20 mouse cellular contexts compared by ENCODE assay signal in the genomic region with DNA sequence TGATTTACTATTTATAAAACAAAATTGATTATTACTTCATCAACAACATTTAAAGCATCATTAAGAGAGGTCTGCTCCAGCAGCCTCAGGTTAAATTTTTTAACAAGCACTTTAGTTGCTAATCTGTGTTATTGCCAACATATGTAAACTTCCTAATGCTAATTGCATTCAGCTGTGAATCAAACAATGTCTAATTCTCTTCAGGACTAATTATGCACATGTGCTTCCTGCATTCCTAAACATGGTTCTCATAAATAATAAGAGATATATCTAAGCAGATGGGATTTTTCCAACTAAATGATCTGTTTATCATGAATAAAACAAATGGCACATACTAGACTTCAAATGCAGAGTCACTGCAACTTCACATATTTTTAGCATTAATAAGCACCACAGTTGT.
DNase-seq lines count a peak whose midpoint lies in the region; ATAC-seq lines count a peak whose summit lies in the region.
"Had no signal": no experiment of that assay in that cellular context is flagged by ENCODE, and none has a peak within 500 bp of the region (broad histone marks: within the 10 kb centered on the region; RNA-seq: fewer than 3 reads in every experiment).

No protein-coding gene starts in this region.

- H3K4me1 ChIP-seq in neural tube, embryonic 14.5 days (ENCODE audit: control insufficient read depth, insufficient read depth, low read length): no peaks in the 10 kb centered on the region
- no peaks in the 10 kb centered on the region for H3K4me1 ChIP-seq in neural tube, embryonic 15.5 days
- peaks cover 5% of the 10 kb centered on the region; the same call in 1 of the 2 replicates for H3K4me1 ChIP-seq in forebrain, embryonic 16.5 days (replicated peaks; ENCODE audit: control insufficient read depth, insufficient read depth, low read length)
- H3K4me1 ChIP-seq: heart, embryonic 10.5 days had no signal

- H3K36me3 ChIP-seq in neural tube, embryonic 14.5 days (ENCODE audit: control insufficient read depth, insufficient read depth, low read length): no peaks in the 10 kb centered on the region
- H3K36me3 ChIP-seq in neural tube, embryonic 15.5 days: no peaks in the 10 kb centered on the region
- H3K36me3 ChIP-seq in forebrain, embryonic 16.5 days (ENCODE audit: control insufficient read depth, insufficient read depth): no peaks in the 10 kb centered on the region
- H3K36me3 ChIP-seq: embryonic facial prominence, embryonic 13.5 days; heart, embryonic 10.5 days had no signal

- H3K4me2 ChIP-seq in neural tube, embryonic 14.5 days (ENCODE audit: low read depth, low read length): no peak overlapping the region
- H3K4me2 ChIP-seq in neural tube, embryonic 15.5 days: no peak overlapping the region
- H3K4me2 ChIP-seq in forebrain, embryonic 16.5 days (ENCODE audit: low read length): no peak overlapping the region
- H3K4me2 ChIP-seq: embryonic facial prominence, embryonic 13.5 days; liver, embryonic 11.5 days had no signal

- no peak overlapping the region for H3K9ac ChIP-seq in neural tube, embryonic 14.5 days (replicated peaks; ENCODE audit: low read depth, low read length)
- H3K9ac ChIP-seq in neural tube, embryonic 15.5 days (replicated peaks): no peak overlapping the region
- H3K9ac ChIP-seq in forebrain, embryonic 16.5 days (replicated peaks; ENCODE audit: low read depth, low read length): no peak overlapping the region
- H3K9ac ChIP-seq: embryonic facial prominence, embryonic 13.5 days had no signal

- peak; percentile 4 for DNase-seq in layer of hippocampus, adult 9-10 months (ENCODE audit: low spot score)
- no peak for DNase-seq in layer of hippocampus, postnatal 25 days (ENCODE audit: extremely low spot score in 1 of 2, low spot score in 1 of 2)
- no peak for DNase-seq in left cerebral cortex, adult 8-10 months (ENCODE audit: low spot score in 2 of 2)
- no peak for DNase-seq in urinary bladder, postnatal 4 days (ENCODE audit: low spot score in 2 of 2)
- DNase-seq: adrenal gland, adult 8-10 months; cerebellum, adult 9-11 months; kidney, adult 2 months; kidney, postnatal 4 days; layer of hippocampus, postnatal 36 days; lung, adult 18-20 months; lung, postnatal 36 days; right cerebral cortex, postnatal 4 days had no signal

- no peaks in the 10 kb centered on the region for H3K9me3 ChIP-seq in neural tube, embryonic 14.5 days (ENCODE audit: control insufficient read depth, low read length)
- no peaks in the 10 kb centered on the region for H3K9me3 ChIP-seq in neural tube, embryonic 15.5 days (replicated peaks)
- H3K9me3 ChIP-seq in forebrain, embryonic 16.5 days (ENCODE audit: control insufficient read depth, low read length): no peaks in the 10 kb centered on the region
- H3K9me3 ChIP-seq: embryonic facial prominence, embryonic 13.5 days; heart, embryonic 10.5 days had no signal

- no peak overlapping the region for H3K27ac ChIP-seq in neural tube, embryonic 14.5 days (ENCODE audit: low read depth, low read length)
- no peak overlapping the region for H3K27ac ChIP-seq in neural tube, embryonic 15.5 days (replicated peaks)
- no peak overlapping the region for H3K27ac ChIP-seq in forebrain, embryonic 16.5 days (ENCODE audit: low read length)
- H3K27ac ChIP-seq: embryonic facial prominence, embryonic 13.5 days; heart, embryonic 10.5 days; stomach, postnatal 0 days had no signal

- ATAC-seq in neural tube, embryonic 14.5 days (ENCODE audit: low read depth): 0 out of 2 replicates have a peak, but pooled peaks have one; percentile 28
- ATAC-seq in neural tube, embryonic 15.5 days (ENCODE audit: low FRiP score): no peak
- peak; percentile 65 for ATAC-seq in forebrain, embryonic 16.5 days
- ATAC-seq: inflammation-experienced regulatory T-cells, adult 6 months had no signal

- H3K4me3 ChIP-seq in neural tube, embryonic 14.5 days (ENCODE audit: low read depth, low read length): no peak overlapping the region
- no peak overlapping the region for H3K4me3 ChIP-seq in neural tube, embryonic 15.5 days (replicated peaks)
- no peak overlapping the region for H3K4me3 ChIP-seq in forebrain, embryonic 16.5 days (replicated peaks; ENCODE audit: low read length)
- H3K4me3 ChIP-seq: embryonic facial prominence, embryonic 13.5 days; heart, embryonic 10.5 days had no signal

- no peaks in the 10 kb centered on the region for H3K27me3 ChIP-seq in neural tube, embryonic 14.5 days (ENCODE audit: control insufficient read depth, insufficient read depth, low read length)
- H3K27me3 ChIP-seq in neural tube, embryonic 15.5 days (replicated peaks): no peaks in the 10 kb centered on the region
- H3K27me3 ChIP-seq in forebrain, embryonic 16.5 days (replicated peaks; ENCODE audit: control insufficient read depth, insufficient read depth, low read length): no peaks in the 10 kb centered on the region; the same call in 1 of the 2 replicates
- H3K27me3 ChIP-seq: embryonic facial prominence, embryonic 13.5 days had no signal
